Mouse (Mus musculus) lung, embryonic 14.5 days (tissue): ENCODE data around the gene Lin28b. TPM values are rescaled to one million over a fixed set of nuclear protein-coding genes. Genes with fewer than 3 reads are reported as not detected.

Source experiments
- ATAC-seq: fragments of 200-750 bp; cut with Nextera tagmentation; 2 replicates; pipeline ENCODE4 v1.8.0; 2017; ENCODE audit warnings: mild to moderate bottlenecking, moderate TSS enrichment, moderate library complexity; ENCODE audit not compliant: insufficient read depth
- DNase-seq: peaks from one replicate; pipeline ENCODE4 v3.0.0-alpha.2; 2015
- H3K27ac ChIP-seq: fragments of 300-500 bp; sonication (generic); 2 replicates; pipeline ENCODE4 v1.5.1; 2014; ENCODE audit warnings: low read depth, mild to moderate bottlenecking, moderate library complexity
- H3K27me3 ChIP-seq: fragments of 300-500 bp; sonication (generic); 2 replicates; pipeline ENCODE4 v1.6.1; 2014; ENCODE audit warnings: low read length, control low read depth; ENCODE audit not compliant: insufficient read depth
- H3K36me3 ChIP-seq: fragments of 300-500 bp; sonication (generic); 2 replicates; pipeline ENCODE4 v1.6.1; 2014; ENCODE audit warnings: control low read depth; ENCODE audit not compliant: insufficient read depth
- H3K4me1 ChIP-seq: fragments of 300-500 bp; sonication (generic); 2 replicates; pipeline ENCODE4 v1.6.1; 2014; ENCODE audit warnings: antibody characterized with exemption, control low read depth; ENCODE audit not compliant: insufficient read depth
- H3K4me2 ChIP-seq: fragments of 300-500 bp; sonication (generic); 2 replicates; pipeline ENCODE4 v1.6.1; 2014; ENCODE audit warnings: mild to moderate bottlenecking
- H3K4me3 ChIP-seq: fragments of 300-500 bp; sonication (generic); 2 replicates; pipeline ENCODE4 v1.5.1; 2014; ENCODE audit warnings: low read depth, low read length
- H3K9ac ChIP-seq: fragments of 300-500 bp; sonication (generic); 2 replicates; pipeline ENCODE4 v1.6.1; 2014
- H3K9me3 ChIP-seq: fragments of 300-500 bp; sonication (generic); 2 replicates; pipeline ENCODE4 v1.6.1; 2016; ENCODE audit warnings: low read depth, low read length, control low read depth
- CTCF ChIP-seq: IDR thresholded peaks from 2 replicates; pipeline ENCODE4 v1.5.1; 2016; ENCODE audit warnings: antibody characterized with exemption, low read depth
- WGBS: fragments of 180-500 bp; shearing (Covaris S2); extraction: QIAGEN DNeasy Blood & Tissue Kit; methylation state at CpG from one replicate; pipeline ENCODE4 v1.1.7; 2014; 5-methylcytosine and 5-hydroxymethylcytosine counted together
- polyA plus RNA-seq: library from polyadenylated mRNA; unstranded; fragments of >200 nt; fragmentation: Nextera tagmentation; extraction: Ambion mirVana; gene quantifications from 2 replicates; pipeline ENCODE4 v1.2.1, GENCODE M21; 2014

The Lin28b gene
- polyA plus RNA-seq, 1 experiment from 2014 or later: 1.6 TPM

GRCm38 (mm10) chr10:45344381-45344780 is 141.8 kb downstream of the Lin28b start:
- no peaks in the 10 kb centered on the region for H3K4me1 ChIP-seq
- no peaks in the 10 kb centered on the region for H3K36me3 ChIP-seq
- H3K4me2 ChIP-seq: no peak overlapping the region
- H3K27me3 ChIP-seq: no peaks in the 10 kb centered on the region
- ATAC-seq (no peak), DNase-seq (no peak)
- peak; percentile 27; the same call in 1 of the 2 replicates for TF ChIP-seq CTCF
- no peak overlapping the region for H3K4me3 ChIP-seq
- no peak overlapping the region for H3K27ac ChIP-seq
- WGBS: 81% methylated on average over 4 of the region's 4 CpGs
- no peak overlapping the region for H3K9ac ChIP-seq
- H3K9me3 ChIP-seq: no peaks in the 10 kb centered on the region

- Histone ChIP-seq H3K4me2 (no peak overlapping the region), H3K27me3 (peaks cover 24% of the 10 kb centered on the region), H3K36me3 (no peaks in the 10 kb centered on the region), H3K27ac (no peak overlapping the region), H3K4me3 (no peak overlapping the region), H3K9me3 (no peaks in the 10 kb centered on the region), H3K4me1 (no peaks in the 10 kb centered on the region), H3K9ac (no peak overlapping the region)
- 64% methylated on average over 7 of the region's 7 CpGs for WGBS
- no peak for TF ChIP-seq CTCF
- ATAC-seq (no peak), DNase-seq (no peak)
Observed at GRCm38 (mm10) chr10:45339106-45339505, 147.1 kb downstream of the Lin28b start.

GRCm38 (mm10) chr10:45335434-45336422 is 150.5 kb downstream of the Lin28b start, which contains the start of gene Bves:
TSS of gene Bves (plus strand) at chr10:45335772.
- DNase-seq: peak; percentile 79
- H3K9me3 ChIP-seq: no peaks in the 10 kb centered on the region
- under 1% methylated on average over 114 of the region's 116 CpGs for WGBS
- peak within 1 kb of the TSS; percentile 59 for H3K9ac ChIP-seq
- peak; percentile 82 for ATAC-seq
- H3K4me2 ChIP-seq: peak within 1 kb of the TSS; percentile 88
- H3K4me1 ChIP-seq: no peaks in the 10 kb centered on the region
- no peak within 1 kb of the TSS for H3K27ac ChIP-seq
- peak within 1 kb of the TSS; percentile 63 for H3K4me3 ChIP-seq
- TF ChIP-seq CTCF: peak; percentile 19; the same call in 1 of the 2 replicates
- peaks cover 24% of the 10 kb centered on the region for H3K27me3 ChIP-seq
- H3K36me3 ChIP-seq: no peaks in the 10 kb centered on the region

- ATAC-seq (peak; percentile 28; the same call in 1 of the 2 replicates), DNase-seq (no peak)
- Histone ChIP-seq H3K9me3 (no peaks in the 10 kb centered on the region), H3K4me1 (no peaks in the 10 kb centered on the region), H3K9ac (no peak overlapping the region), H3K4me3 (peak overlapping the region; percentile 63), H3K27me3 (peaks cover 24% of the 10 kb centered on the region), H3K4me2 (peak overlapping the region; percentile 88), H3K36me3 (no peaks in the 10 kb centered on the region), H3K27ac (no peak overlapping the region)
- WGBS: 29% methylated on average over 7 of the region's 7 CpGs
- TF ChIP-seq CTCF: no peak
Observed at GRCm38 (mm10) chr10:45334925-45335324, 151.3 kb downstream of the Lin28b start.

GRCm38 (mm10) chr10:45328196-45329000 is 157.8 kb downstream of the Lin28b start:
- Histone ChIP-seq H3K9ac (no peak overlapping the region), H3K9me3 (no peaks in the 10 kb centered on the region), H3K4me1 (no peaks in the 10 kb centered on the region), H3K36me3 (no peaks in the 10 kb centered on the region), H3K4me3 (no peak overlapping the region), H3K4me2 (no peak overlapping the region), H3K27me3 (no peaks in the 10 kb centered on the region), H3K27ac (no peak overlapping the region)
- DNase-seq (no peak), ATAC-seq (no peak)
- 69% methylated on average over 7 of the region's 7 CpGs for WGBS
- no peak for TF ChIP-seq CTCF

Other genes starting within 250 kb of the Lin28b start
- gene Bves, start 150.6 kb downstream of the Lin28b start, polyA plus RNA-seq: 1.2 and 1.9 TPM in 2 replicates
- gene Hace1, start 91.4 kb upstream of the Lin28b start, polyA plus RNA-seq: 19.3 and 23.6 TPM in 2 replicates